Mouse (Mus musculus): Measurements from ENCODE around the gene Cmss1.

The Cmss1 gene

GRCm38 (mm10) chr16:57606444-57607227 is at the start of gene Cmss1:
Cmss1 (minus strand) TSS chr16:57606864.
- DNase-seq = peak; percentile 88

DNA sequence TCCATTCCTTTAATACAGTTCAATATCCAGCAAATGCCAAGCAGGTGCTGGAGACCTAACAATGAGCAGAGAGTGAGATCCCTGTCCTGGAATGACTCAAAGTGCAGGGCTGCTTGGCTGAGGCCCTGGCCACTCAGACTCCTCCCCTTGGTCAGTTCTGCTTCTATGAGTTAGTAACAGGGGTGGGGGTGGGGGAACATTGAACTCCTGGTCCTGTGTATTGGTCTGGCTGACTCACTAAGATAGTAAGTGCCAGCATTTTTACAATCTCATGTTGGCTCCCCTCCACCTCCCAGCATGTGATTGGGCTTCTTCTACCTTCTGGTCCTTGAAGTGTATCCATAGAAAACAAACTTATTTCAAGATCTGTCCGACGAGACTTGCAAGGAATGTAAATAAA is 43.2 kb upstream of the Cmss1 start:
- peak; percentile 65 for DNase-seq

GRCm38 (mm10) chr16:57641346-57641885 is 34.8 kb upstream of the Cmss1 start:
- DNase-seq = no peak

GRCm38 (mm10) chr16:57634766-57635165 is 28.1 kb upstream of the Cmss1 start:
- no peak for DNase-seq

- peak; percentile 81 for DNase-seq
Observed at GRCm38 (mm10) chr16:57634191-57634590, 27.5 kb upstream of the Cmss1 start.

DNA sequence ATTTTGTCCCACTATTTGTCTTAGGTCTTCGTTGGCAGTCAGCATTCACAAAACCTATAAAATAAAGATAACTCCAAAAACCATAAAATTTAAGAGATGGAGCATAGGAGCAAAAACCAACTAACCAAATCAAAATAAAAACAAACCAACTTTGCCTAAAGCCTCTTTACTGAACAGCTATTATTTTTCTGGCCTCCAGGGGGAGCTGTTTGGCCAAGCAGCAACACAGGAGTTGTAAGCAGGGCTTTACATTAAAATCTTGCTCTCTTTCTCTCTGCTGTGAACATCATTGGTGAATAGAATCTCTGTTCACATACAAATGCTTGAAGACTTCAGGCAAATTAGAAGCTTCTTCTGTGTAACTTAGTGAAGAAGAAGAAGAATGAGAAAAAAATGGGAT is 5.1 kb upstream of the Cmss1 start:
- DNase-seq = peak; percentile 37

DNA sequence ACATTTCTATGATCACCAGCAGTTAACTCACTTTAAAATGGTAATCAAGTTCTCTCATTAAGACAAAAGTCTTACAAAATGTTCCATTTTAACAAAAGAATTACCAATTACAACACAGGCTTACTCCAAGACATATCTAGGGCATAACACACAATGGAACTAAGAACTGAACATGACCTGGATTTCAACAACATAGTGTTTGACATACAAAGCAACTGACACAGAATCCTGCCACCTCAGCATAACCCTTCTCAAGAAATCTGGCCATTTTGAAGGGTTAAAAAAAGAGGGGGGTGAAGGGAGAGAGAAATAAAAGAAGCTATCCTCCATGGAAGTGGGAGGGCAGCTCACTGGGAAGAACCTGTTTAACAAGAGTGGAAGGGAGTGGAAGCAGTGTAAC is 5.6 kb downstream of the Cmss1 start:
- no peak for DNase-seq

DNA sequence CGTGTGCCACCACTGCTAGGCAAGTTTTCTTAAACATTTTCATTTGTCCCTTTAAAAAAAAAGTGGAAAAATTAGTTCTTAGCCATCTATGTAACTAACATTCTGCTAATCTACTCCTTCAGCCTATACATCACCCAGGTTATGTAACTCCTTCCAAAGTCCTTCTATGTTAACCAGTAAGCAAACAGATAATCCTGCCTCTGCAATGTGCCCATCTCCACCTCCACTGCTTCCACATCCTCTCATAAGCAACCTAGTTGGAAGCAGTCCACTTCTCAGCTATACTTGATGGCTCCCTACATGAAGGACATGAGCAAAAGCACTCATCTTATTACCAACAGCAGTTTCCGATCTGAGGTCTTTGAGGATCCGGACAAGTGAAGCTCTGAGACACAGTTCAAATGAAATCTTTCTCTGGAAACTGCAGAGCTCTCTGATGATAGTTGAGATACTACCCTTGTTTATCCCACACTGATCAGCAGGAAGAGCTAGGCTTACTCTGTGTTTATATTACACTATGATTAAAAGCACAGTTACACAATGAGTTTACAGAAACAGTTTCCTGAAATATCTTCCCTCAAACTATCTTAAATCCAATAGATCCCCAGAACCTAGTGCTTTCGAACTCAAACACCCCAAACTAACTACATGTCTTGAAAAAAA is 9.2 kb downstream of the Cmss1 start:
- DNase-seq = no peak

DNA sequence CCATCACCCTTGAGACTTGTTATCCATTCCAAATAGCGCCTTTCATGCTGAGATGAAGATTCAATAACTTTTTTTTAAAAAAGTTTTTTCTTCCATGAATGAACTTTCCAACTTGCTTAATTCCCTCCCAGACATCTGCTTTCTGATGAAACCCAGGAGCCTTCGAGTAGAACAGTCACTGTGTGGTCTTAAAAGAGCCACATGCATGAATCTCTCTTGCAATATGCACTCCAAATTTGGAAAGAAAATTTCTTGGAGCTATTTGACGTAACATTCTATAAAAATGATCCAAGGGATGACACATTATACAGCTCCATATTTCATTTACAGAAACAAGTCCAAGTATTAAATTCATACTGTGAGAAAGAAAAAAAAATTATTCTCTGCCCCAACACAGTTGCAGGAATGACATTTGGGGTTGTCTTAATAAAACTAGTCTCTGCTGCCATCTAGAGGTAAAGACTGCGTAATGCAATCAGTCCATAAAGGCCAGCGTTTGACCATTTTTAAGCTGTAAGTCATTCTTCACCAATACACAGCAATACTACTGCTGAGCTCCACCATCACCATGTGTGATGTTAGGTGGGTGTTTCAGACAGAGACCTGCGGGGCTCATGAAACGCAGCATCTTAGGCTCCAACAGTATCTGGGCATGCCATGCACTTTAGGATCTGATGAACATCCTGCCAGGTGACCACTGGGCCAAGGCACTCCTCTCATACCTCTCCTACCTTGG is 13.1 kb downstream of the Cmss1 start:
- peak; percentile 62 for DNase-seq

- DNase-seq = no peak
Observed at GRCm38 (mm10) chr16:57585201-57585600, 21.5 kb downstream of the Cmss1 start.

GRCm38 (mm10) chr16:57582008-57582407 is 24.7 kb downstream of the Cmss1 start:
- DNase-seq = peak; percentile 68

- DNase-seq = peak; percentile 43
Observed at GRCm38 (mm10) chr16:57580041-57580440, 26.6 kb downstream of the Cmss1 start.

GRCm38 (mm10) chr16:57577519-57577918 is 29.1 kb downstream of the Cmss1 start:
- DNase-seq = no peak

- no peak for DNase-seq
Observed at GRCm38 (mm10) chr16:57575764-57576388, 30.8 kb downstream of the Cmss1 start.

DNA sequence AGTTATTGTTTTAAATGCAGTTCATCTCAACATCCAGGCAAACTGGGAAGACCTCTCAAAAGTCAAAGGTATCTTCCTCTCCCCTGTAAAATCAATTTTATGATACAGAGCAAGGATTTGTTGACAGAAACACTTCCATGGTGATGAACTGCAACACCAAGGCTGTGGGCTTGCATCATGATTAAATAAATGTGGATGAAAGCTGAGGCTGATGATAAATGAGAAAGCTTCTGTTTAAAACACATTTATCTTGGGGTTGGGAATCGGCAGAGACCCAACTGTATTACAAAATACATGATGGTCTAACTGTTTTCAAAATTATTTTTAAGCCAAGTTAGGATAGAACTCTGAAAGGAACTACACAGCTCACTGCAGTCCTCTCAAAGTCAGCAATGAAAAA is 32.8 kb downstream of the Cmss1 start:
- no peak for DNase-seq

DNA sequence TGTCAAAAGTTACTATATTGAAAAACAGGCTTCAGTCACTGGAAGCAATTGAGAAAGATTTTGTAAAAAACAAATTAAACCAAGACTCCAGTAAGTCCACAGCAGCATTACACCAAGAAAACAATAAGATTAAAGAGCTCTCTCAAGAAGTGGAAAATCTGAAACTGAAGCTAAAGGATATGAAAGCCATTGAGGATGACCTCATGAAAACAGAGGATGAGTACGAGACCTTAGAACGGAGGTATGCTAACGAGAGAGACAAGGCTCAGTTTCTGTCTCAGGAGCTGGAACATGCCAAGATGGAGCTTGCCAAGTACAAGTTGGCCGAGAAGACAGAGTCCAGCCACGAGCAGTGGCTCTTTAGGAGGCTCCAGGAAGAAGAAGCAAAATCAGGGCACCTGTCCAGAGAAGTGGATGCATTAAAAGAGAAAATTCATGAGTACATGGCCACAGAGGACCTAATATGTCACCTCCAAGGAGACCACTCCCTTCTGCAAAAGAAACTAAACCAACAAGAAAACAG is 35.8 kb downstream of the Cmss1 start:
- DNase-seq = no peak

- DNase-seq = no peak
Observed at GRCm38 (mm10) chr16:57568648-57569404, 37.8 kb downstream of the Cmss1 start.

DNA sequence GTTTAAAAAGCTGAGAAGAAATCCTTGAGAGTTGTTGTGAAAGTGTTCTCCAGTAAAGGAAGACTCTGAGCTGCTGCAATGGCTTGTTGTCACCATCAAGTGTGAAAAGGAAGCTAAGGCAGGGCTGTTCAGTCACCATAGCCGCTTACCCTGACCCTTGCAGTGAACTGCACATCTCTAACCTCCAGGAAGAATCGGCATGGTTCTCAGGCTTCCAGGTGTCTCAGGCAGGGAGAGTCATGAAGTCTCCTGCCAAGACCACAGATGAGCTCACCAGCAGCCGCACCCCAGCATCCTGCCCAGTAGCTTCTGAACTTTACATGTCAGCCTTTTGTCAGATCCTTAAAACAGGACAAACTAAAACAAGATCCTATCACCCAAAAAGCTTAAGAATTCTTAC is 40.4 kb downstream of the Cmss1 start:
- DNase-seq = no peak

GRCm38 (mm10) chr16:57564807-57565206 is 41.9 kb downstream of the Cmss1 start:
- no peak for DNase-seq

DNA sequence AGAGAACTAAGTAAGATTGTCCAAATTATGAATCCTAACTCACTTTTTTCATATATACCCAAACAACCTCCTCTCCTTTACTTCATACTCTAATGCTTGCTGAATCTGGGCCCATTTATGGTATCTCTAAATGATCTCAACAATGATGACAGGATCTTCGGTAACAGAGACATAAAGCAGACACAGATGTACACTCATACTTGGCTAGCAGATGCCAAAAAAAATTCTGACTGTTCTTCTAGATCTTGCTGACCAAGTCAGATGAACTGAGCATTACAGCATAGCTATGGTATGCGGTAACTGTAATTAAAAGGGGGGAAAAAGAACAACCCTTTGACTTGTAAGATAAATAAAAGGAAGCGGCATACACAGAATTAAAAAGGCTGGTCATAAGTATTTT is 43.2 kb downstream of the Cmss1 start:
- DNase-seq = no peak

- no peak for DNase-seq
Observed at GRCm38 (mm10) chr16:57560185-57560584, 46.5 kb downstream of the Cmss1 start.

DNA sequence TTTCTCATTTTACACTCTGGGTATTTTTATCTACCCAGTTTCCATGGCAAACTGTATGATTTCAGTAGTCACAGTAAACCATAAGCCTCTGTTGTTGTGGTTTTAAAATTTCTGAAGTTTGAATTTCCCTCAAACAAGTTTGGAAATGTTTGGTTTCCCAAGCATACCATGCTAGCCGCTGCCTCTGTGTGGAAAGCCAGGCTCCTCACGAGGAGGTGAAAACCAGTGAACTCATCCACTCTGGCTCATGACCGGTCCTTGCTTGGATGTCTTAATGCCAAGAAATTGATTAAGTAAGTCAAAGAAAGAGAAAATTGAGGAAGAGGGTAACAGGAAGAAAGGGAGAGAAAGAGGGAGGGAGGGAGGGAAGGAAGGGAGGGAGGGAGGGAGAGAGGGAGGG is 48.4 kb downstream of the Cmss1 start:
- DNase-seq = no peak

Measured in kidney, postnatal 14 days (tissue).